Mouse (Mus musculus) hindbrain, embryonic 16.5 days (tissue): ENCODE results near the gene Kalrn. TPM values are rescaled to one million over a fixed set of nuclear protein-coding genes. Genes with fewer than 3 reads are reported as not detected.

Source experiments
- ATAC-seq: fragments of 200-750 bp; cut with Nextera tagmentation; 2 replicates; pipeline ENCODE4 v1.8.0; 2017; ENCODE audit warnings: moderate TSS enrichment, moderate library complexity
- H3K27ac ChIP-seq: fragments of 300-500 bp; sonication (generic); 2 replicates; pipeline ENCODE4 v1.5.1; 2014; ENCODE audit warnings: low read depth, mild to moderate bottlenecking, control low read depth, low read length, moderate library complexity
- H3K27me3 ChIP-seq: fragments of 300-500 bp; sonication (generic); replicated peaks from 2 replicates; pipeline ENCODE4 v1.6.1; 2014; ENCODE audit warnings: low read length; ENCODE audit not compliant: control insufficient read depth, insufficient read depth
- H3K36me3 ChIP-seq: fragments of 300-500 bp; sonication (generic); 2 replicates; pipeline ENCODE4 v1.6.1; 2014; ENCODE audit warnings: mild to moderate bottlenecking, low read length, moderate library complexity, mixed read lengths; ENCODE audit not compliant: control insufficient read depth, insufficient read depth
- H3K4me1 ChIP-seq: fragments of 300-500 bp; sonication (generic); 2 replicates; pipeline ENCODE4 v1.6.1; 2014; ENCODE audit warnings: low read depth, low read length; ENCODE audit not compliant: control insufficient read depth, insufficient read depth
- H3K4me2 ChIP-seq: fragments of 300-500 bp; sonication (generic); 2 replicates; pipeline ENCODE4 v1.6.1; 2014; ENCODE audit warnings: mild to moderate bottlenecking, low read length, control low read depth, moderate library complexity
- H3K4me3 ChIP-seq: fragments of 300-500 bp; sonication (generic); 2 replicates; pipeline ENCODE4 v1.5.1; 2014; ENCODE audit warnings: mild to moderate bottlenecking, low read length, control low read depth, moderate library complexity
- H3K9ac ChIP-seq: fragments of 300-500 bp; sonication (generic); 2 replicates; pipeline ENCODE4 v1.6.1; 2014; ENCODE audit warnings: low read depth, mild to moderate bottlenecking, control low read depth, low read length, moderate library complexity
- H3K9me3 ChIP-seq: fragments of 300-500 bp; sonication (generic); 2 replicates; pipeline ENCODE4 v1.6.1; 2014; ENCODE audit warnings: mild to moderate bottlenecking, low read length, moderate library complexity; ENCODE audit not compliant: control insufficient read depth
- WGBS: fragments of 180-500 bp; shearing (Covaris S2); extraction: QIAGEN DNeasy Blood & Tissue Kit; methylation state at CpG from one replicate; pipeline ENCODE4 v1.1.7; 2014; 5-methylcytosine and 5-hydroxymethylcytosine counted together
- polyA plus RNA-seq: library from polyadenylated mRNA; unstranded; fragments of >200 nt; fragmentation: Nextera tagmentation; extraction: Ambion mirVana; gene quantifications from 2 replicates; pipeline ENCODE4 v1.2.1, GENCODE M21; 2015

Gene Kalrn
- polyA plus RNA-seq, 1 experiment from 2014 or later = 20.9 TPM

DNA sequence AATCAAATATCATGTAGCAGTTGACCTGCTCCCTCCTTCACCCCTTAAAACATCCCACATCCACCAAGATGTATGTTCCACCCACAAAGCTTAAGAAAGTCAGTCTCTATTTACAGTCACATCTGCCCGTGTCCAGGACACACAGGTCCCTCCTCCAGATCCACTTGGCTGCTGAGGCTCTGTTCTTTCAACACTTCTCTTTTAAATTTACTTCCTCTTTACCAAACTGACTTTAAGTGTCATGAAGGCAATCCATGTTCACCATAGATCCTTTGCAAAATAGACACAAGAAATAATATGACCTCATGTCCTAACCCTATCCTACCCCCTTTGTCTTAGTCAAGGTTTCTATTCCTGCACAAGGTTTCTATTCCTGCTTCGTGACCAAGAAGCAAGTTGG, 131.6 kb downstream of the Kalrn start:
- 81% methylated on average over 2 of the region's 2 CpGs for WGBS
- H3K27me3 ChIP-seq = no peaks in the 10 kb centered on the region
- no peak overlapping the region for H3K9ac ChIP-seq
- H3K4me3 ChIP-seq = no peak overlapping the region
- peaks cover 18% of the 10 kb centered on the region for H3K4me1 ChIP-seq
- H3K9me3 ChIP-seq = no peaks in the 10 kb centered on the region
- H3K36me3 ChIP-seq = no peaks in the 10 kb centered on the region
- H3K4me2 ChIP-seq = no peak overlapping the region
- ATAC-seq = no peak
- H3K27ac ChIP-seq = no peak overlapping the region

DNA sequence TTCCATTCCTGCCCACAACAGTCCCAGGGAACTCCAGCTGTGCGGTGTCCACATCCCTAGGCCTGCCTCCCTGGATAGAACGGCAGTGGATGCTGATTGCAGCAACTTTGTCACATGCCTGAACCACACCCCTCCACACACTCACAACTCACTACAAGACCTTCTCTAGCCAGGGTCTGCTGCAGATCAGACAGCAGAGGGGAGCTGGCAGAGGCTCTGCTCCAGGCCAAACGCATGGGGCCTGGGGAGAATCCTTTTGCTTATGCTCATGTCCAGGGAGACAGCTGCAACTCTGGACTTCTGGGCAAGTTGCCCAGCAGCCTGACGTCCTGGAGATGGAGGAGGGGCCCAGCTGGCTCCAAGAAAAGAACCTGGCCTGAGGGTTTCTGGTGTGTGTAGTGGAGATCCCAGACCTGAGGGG, 132.3 kb downstream of the Kalrn start:
- H3K27me3 ChIP-seq = no peaks in the 10 kb centered on the region
- peak overlapping the region; percentile 77 for H3K27ac ChIP-seq
- no peak overlapping the region for H3K4me2 ChIP-seq
- H3K9me3 ChIP-seq = no peaks in the 10 kb centered on the region
- H3K4me3 ChIP-seq = no peak overlapping the region
- WGBS = 19% methylated on average over 4 of the region's 4 CpGs
- H3K4me1 ChIP-seq = peaks cover 18% of the 10 kb centered on the region
- no peaks in the 10 kb centered on the region for H3K36me3 ChIP-seq
- peak; percentile 87 for ATAC-seq
- H3K9ac ChIP-seq = no peak overlapping the region

DNA sequence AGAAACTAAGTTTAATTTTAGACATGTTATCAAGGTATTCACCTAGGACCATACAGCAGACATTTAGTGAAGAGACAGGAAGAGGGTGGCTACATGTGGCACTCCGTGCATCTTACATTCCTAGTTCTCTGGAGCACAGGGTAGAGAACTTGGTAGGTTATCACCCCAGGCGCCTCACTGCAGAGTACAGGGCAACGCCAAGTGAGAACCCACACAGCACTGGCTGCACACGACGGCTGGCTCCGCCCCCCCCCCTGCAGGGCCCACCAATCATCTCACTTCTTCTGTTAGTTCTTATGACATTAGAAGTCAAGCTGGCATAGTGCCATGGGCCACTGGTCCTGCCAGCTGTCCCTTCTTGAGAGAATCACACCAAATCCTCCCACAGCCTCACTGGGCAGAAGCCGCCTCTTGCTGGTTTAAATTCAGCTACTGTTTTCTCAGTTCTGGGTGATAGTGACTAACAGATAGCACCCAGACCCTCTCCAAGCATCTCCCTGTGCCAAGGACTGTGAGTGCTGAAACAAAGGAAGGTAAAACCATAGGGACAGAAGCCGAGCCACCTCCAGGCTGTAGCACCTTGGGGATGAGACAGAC, 133.2 kb downstream of the Kalrn start:
- H3K4me1 ChIP-seq = peaks cover 18% of the 10 kb centered on the region
- no peaks in the 10 kb centered on the region for H3K36me3 ChIP-seq
- H3K4me2 ChIP-seq = no peak overlapping the region
- H3K4me3 ChIP-seq = no peak overlapping the region
- H3K27ac ChIP-seq = no peak overlapping the region
- peak; percentile 43 for ATAC-seq
- no peak overlapping the region for H3K9ac ChIP-seq
- 55% methylated on average over 8 of the region's 8 CpGs for WGBS
- H3K27me3 ChIP-seq = no peaks in the 10 kb centered on the region
- H3K9me3 ChIP-seq = no peaks in the 10 kb centered on the region

DNA sequence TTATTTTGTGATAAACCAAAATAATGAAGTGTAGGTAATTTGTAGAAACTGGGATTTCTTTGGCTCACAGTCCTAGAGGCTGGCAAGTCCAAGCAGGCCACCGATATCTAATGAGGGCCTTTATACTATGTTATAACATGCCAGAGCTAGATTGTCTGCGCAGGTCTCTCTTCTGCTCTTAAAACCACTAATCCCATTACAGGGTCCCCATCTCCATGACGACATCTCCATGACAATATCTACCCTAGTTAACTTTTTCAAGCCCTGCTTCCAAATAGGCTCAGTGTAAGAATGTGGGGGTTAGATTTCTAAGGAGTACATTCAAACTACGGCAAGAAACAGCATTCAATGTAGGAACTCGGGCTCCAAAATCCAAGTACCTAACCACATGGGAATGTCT, 143.2 kb downstream of the Kalrn start:
- no peaks in the 10 kb centered on the region for H3K27me3 ChIP-seq
- no peak overlapping the region for H3K4me2 ChIP-seq
- H3K27ac ChIP-seq = no peak overlapping the region
- no peak overlapping the region for H3K9ac ChIP-seq
- WGBS = 56% methylated on average over 5 of the region's 5 CpGs
- no peaks in the 10 kb centered on the region for H3K36me3 ChIP-seq
- H3K4me1 ChIP-seq = peaks cover 18% of the 10 kb centered on the region
- H3K9me3 ChIP-seq = no peaks in the 10 kb centered on the region
- H3K4me3 ChIP-seq = no peak overlapping the region
- ATAC-seq = no peak

DNA sequence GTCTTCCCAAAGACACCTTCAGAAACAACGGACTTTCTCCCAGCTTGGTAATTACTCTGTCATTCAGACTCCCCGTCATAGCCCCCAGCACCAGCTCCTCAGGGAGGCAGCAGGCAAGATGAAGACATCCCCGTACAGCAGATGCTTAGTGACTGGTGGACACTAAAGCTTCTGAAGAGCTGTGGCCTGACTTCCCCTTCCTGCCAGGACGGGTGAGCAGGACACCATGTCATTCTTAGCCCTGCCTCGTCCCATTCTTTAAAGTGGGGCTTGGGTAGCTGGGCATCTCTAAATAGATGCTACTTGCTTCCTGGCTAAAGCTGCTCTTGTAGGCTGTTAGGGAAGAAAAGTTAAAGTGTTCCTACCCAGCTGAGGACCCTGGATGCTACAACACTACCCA, 145.7 kb downstream of the Kalrn start:
- H3K4me1 ChIP-seq = peaks cover 18% of the 10 kb centered on the region
- no peaks in the 10 kb centered on the region for H3K27me3 ChIP-seq
- no peak overlapping the region for H3K4me3 ChIP-seq
- no peak for ATAC-seq
- no peaks in the 10 kb centered on the region for H3K9me3 ChIP-seq
- no peak overlapping the region for H3K27ac ChIP-seq
- H3K9ac ChIP-seq = no peak overlapping the region
- WGBS = 38% methylated on average over 5 of the region's 5 CpGs
- H3K4me2 ChIP-seq = no peak overlapping the region
- H3K36me3 ChIP-seq = no peaks in the 10 kb centered on the region

DNA sequence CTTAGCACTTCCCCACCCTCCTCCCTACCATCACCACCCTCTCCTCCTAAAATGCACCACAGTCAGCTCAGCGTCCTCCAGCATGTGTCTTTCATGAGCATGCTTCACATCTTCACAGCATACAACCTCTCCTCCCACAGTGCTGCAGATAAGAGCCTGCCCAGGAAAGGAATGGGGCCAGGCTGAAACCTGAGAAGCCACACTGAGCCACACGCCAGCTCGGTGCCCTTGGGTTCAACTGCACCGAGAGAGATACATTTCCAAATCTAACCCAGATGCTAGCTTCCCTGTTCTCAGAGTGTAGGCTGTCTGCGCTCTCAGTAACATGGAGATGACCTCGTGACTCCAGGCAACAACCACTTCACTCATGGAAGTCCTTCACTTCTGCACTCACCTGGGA, 151.9 kb downstream of the Kalrn start:
- peaks cover 9% of the 10 kb centered on the region for H3K4me1 ChIP-seq
- ATAC-seq = no peak
- WGBS = 64% methylated on average over 6 of the region's 6 CpGs

DNA sequence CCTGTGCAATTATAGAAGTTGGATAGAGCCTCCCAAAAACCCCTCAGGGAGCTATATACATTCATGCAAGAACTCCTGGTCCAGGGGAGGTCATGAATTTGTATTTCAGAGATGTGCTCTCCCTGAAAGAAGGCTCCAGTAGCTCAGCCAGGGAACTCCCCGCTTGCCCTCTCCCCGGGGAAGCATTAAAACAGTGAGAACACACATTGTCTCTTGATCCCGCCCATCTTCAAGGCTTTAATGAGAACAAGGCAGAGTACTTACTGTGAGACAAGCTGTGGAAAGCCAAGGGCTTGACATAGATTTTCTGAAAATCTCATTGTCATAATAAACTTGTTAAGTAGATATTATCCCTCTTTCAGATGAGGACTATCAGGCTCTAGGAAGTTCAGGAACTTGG, 155.4 kb downstream of the Kalrn start:
- 35% methylated on average over 3 of the region's 3 CpGs for WGBS
- H3K4me1 ChIP-seq = peaks cover 21% of the 10 kb centered on the region

More for the DNA sequence above, 151.9 kb downstream of the Kalrn start:
- H3K27ac ChIP-seq = no peak overlapping the region
- H3K27me3 ChIP-seq = no peaks in the 10 kb centered on the region
- no peak overlapping the region for H3K9ac ChIP-seq
- H3K36me3 ChIP-seq = no peaks in the 10 kb centered on the region
- no peak overlapping the region for H3K4me3 ChIP-seq
- no peaks in the 10 kb centered on the region for H3K9me3 ChIP-seq
- H3K4me2 ChIP-seq = no peak overlapping the region

DNA sequence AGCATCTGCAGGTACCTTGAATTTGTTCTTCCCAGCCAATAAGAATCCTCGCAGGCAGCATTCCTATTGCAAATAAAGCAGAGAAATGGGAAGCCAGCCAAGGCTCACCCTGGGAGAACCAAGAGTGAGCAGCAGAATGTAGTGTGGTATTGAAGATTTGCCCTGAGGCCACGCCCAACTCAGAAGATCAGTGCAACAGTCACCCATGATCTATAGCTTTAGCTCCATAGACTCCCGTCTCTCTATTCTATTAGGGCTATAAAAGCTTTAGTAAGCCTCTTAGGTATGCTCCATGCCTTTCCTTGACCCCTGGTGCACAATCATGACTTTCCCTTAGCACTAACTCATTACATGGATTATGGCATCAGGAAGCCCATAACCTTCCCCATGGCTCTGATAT, 155.9 kb downstream of the Kalrn start:
- no peak overlapping the region for H3K4me3 ChIP-seq
- H3K9me3 ChIP-seq = no peaks in the 10 kb centered on the region
- no peak overlapping the region for H3K27ac ChIP-seq
- H3K27me3 ChIP-seq = no peaks in the 10 kb centered on the region
- ATAC-seq = no peak
- H3K4me2 ChIP-seq = no peak overlapping the region
- no peaks in the 10 kb centered on the region for H3K36me3 ChIP-seq
- no peak overlapping the region for H3K9ac ChIP-seq
- H3K4me1 ChIP-seq = peaks cover 21% of the 10 kb centered on the region
- WGBS = 74% methylated on average over 3 of the region's 3 CpGs

More for the DNA sequence above, 155.4 kb downstream of the Kalrn start:
- no peak overlapping the region for H3K4me2 ChIP-seq
- no peak for ATAC-seq
- H3K27me3 ChIP-seq = no peaks in the 10 kb centered on the region
- H3K27ac ChIP-seq = no peak overlapping the region
- no peaks in the 10 kb centered on the region for H3K9me3 ChIP-seq
- no peaks in the 10 kb centered on the region for H3K36me3 ChIP-seq
- no peak overlapping the region for H3K9ac ChIP-seq
- H3K4me3 ChIP-seq = no peak overlapping the region

DNA sequence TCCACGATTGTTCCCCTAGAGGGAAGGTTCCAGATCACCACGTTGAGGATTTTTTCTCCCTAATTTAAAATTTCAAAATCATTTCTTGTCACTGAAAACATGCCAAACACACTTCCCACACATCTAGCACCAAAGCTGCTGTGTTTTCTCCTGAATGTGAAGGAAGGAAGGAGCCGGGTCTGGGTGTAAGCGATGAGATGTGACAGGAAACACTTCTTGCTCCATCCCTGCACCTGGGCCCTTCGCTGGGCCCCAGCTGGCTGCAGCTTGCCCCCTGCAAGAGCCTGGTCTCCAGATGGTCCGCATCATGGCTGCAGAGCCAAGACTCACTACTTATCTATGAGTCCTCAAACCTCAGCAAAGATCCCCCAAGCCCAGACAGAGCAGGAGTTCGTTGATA, 158.8 kb downstream of the Kalrn start:
- H3K4me2 ChIP-seq = no peak overlapping the region
- H3K4me3 ChIP-seq = no peak overlapping the region
- H3K4me1 ChIP-seq = peaks cover 23% of the 10 kb centered on the region
- no peak for ATAC-seq
- no peak overlapping the region for H3K27ac ChIP-seq
- no peak overlapping the region for H3K9ac ChIP-seq
- 60% methylated on average over 7 of the region's 7 CpGs for WGBS
- H3K27me3 ChIP-seq = no peaks in the 10 kb centered on the region
- H3K36me3 ChIP-seq = no peaks in the 10 kb centered on the region
- no peaks in the 10 kb centered on the region for H3K9me3 ChIP-seq
